Mouse (Mus musculus): ENCODE results near the gene Olfr212.

- TF ChIP-seq CTCF (conservative IDR thresholded peaks at IDR 0.05; ENCODE audit: low read length) (no peak), NANOG (IDR thresholded peaks at IDR 0.05; ENCODE audit: borderline replicate concordance, low read length) (no peak)
Observed at GRCm38 (mm10) chr6:116459232-116459631, 47.1 kb upstream of the Olfr212 start.

Measured in E14TG2a.4 (cell line).